In genomic region chr8:105607684-105608083, GRCm38 (mm10) we compare ENCODE assay signal across 9 mouse cellular contexts. TPM values are rescaled to one million over a fixed set of nuclear protein-coding genes. Genes with fewer than 3 reads are reported as not detected.
DNase-seq lines count a peak whose midpoint lies in the region; ATAC-seq and TF ChIP-seq lines count a peak whose summit lies in the region.
"Had no signal": no experiment of that assay in that cellular context is flagged by ENCODE, and none has a peak within 500 bp of the region (broad histone marks: within the 10 kb centered on the region; RNA-seq: fewer than 3 reads in every experiment).

No protein-coding gene starts in this region.

- peak; percentile 46 for DNase-seq in adrenal gland, postnatal 10 days
- no peak for DNase-seq in adrenal gland, adult 8-10 months
- DNase-seq in 3T3-L1 (ENCODE audit: low read depth, low spot score), result peak; percentile 72
- peak; percentile 63 for DNase-seq in c-Kit-positive CD71-positive TER-119-positive erythroid progenitor cells, embryonic 14.5 days (ENCODE audit: low spot score)
- DNase-seq in lung, adult 2 months, result no peak
- DNase-seq in gastrocnemius, adult 8-10 months (ENCODE audit: low spot score in 2 of 2), result no peak

- H3K4me3 ChIP-seq in hindbrain, embryonic 13.5 days, result no peak overlapping the region
- H3K4me3 ChIP-seq in lung, adult 2 months (replicated peaks; ENCODE audit: extremely low read depth, low read depth, low read length), result no peak overlapping the region
- no peak overlapping the region for H3K4me3 ChIP-seq in stomach, embryonic 16.5 days (replicated peaks; ENCODE audit: low read length)

- WGBS in hindbrain, embryonic 13.5 days, result 38% methylated on average over 4 of the region's 4 CpGs
- WGBS in lung, adult 2 months, result 10% methylated on average over 4 of the region's 4 CpGs
- 32% methylated on average over 4 of the region's 4 CpGs for WGBS in stomach, embryonic 16.5 days

- H3K4me2 ChIP-seq in hindbrain, embryonic 13.5 days, result peak overlapping the region; percentile 93; the same call in 1 of the 2 replicates
- peak overlapping the region; percentile 91; the same call in 1 of the 2 replicates for H3K4me2 ChIP-seq in stomach, embryonic 16.5 days (ENCODE audit: low read depth, low read length)

- peaks cover 15% of the 10 kb centered on the region for H3K27me3 ChIP-seq in hindbrain, embryonic 13.5 days
- peaks cover 3% of the 10 kb centered on the region; the same call in 1 of the 2 replicates for H3K27me3 ChIP-seq in stomach, embryonic 16.5 days (ENCODE audit: control insufficient read depth, insufficient read depth, low read length)
- H3K27me3 ChIP-seq: heart, embryonic 15.5 days had no signal

- no peak overlapping the region for H3K27ac ChIP-seq in hindbrain, embryonic 13.5 days
- H3K27ac ChIP-seq in stomach, embryonic 16.5 days (ENCODE audit: low read length), result no peak overlapping the region

- H3K9me3 ChIP-seq in hindbrain, embryonic 13.5 days, result no peaks in the 10 kb centered on the region
- H3K9me3 ChIP-seq in stomach, embryonic 16.5 days (replicated peaks; ENCODE audit: control insufficient read depth, low read length), result no peaks in the 10 kb centered on the region
- H3K9me3 ChIP-seq: heart, embryonic 15.5 days had no signal

- no peak for ATAC-seq in hindbrain, embryonic 13.5 days (ENCODE audit: low FRiP score)
- no peak for ATAC-seq in stomach, embryonic 16.5 days (ENCODE audit: insufficient read depth, low FRiP score)

- TF ChIP-seq POLR2A in lung, adult 2 months (IDR thresholded peaks at IDR 0.05; ENCODE audit: borderline replicate concordance, extremely low read depth, low read depth, low read length), result no peak

- H3K9ac ChIP-seq in hindbrain, embryonic 13.5 days, result 0 out of 2 replicates have a peak overlapping the region, but pooled peaks have one; percentile 93
- no peak overlapping the region for H3K9ac ChIP-seq in stomach, embryonic 16.5 days (ENCODE audit: low read length)

- peak; percentile 16; the same call in 1 of the 2 replicates for TF ChIP-seq CTCF in lung, adult 2 months (IDR thresholded peaks at IDR 0.05; ENCODE audit: insufficient read depth, low read length)

- peaks cover 38% of the 10 kb centered on the region for H3K4me1 ChIP-seq in hindbrain, embryonic 13.5 days (replicated peaks)
- H3K4me1 ChIP-seq in lung, adult 2 months (ENCODE audit: control insufficient read depth, insufficient read depth, low read length), result peaks cover 14% of the 10 kb centered on the region
- peaks cover 19% of the 10 kb centered on the region for H3K4me1 ChIP-seq in stomach, embryonic 16.5 days (ENCODE audit: control insufficient read depth, insufficient read depth, low read length)

- no peaks in the 10 kb centered on the region for H3K36me3 ChIP-seq in hindbrain, embryonic 13.5 days
- H3K36me3 ChIP-seq in stomach, embryonic 16.5 days (ENCODE audit: control insufficient read depth, insufficient read depth, low read length), result no peaks in the 10 kb centered on the region
- H3K36me3 ChIP-seq: heart, embryonic 15.5 days had no signal

RNA-seq across cellular contexts. Expression of gene Ripor1, which starts 2.6 kb away (rescaled TPM):
- total RNA-seq in adrenal gland, postnatal 10 days (2021), result 10 to 100 TPM; 30.4 to 34.5 TPM
- 10 to 100 TPM; 28.1 to 47.9 (median 37.8) TPM for total RNA-seq in adrenal gland, adult 8-10 months (2022)
- 26.6 and 27.1 TPM in 2 replicates for polyA plus RNA-seq in hindbrain, embryonic 13.5 days (2015; fragmentation: Nextera tagmentation; extraction: Ambion mirVana)
- 71.7 and 74.9 TPM in 2 replicates for polyA plus RNA-seq in lung, adult 2 months (2012; rRNA removed)
- 21.9 and 23.3 TPM in 2 replicates for polyA plus RNA-seq in stomach, embryonic 16.5 days (2015; fragmentation: Nextera tagmentation; extraction: Ambion mirVana)
- total RNA-seq in gastrocnemius, adult 8-10 months (2022), result 10 to 100 TPM; 15.8 to 17.2 (median 16.6) TPM

RNA-seq across cellular contexts. Expression of gene Ctcf, which starts 28.7 kb away (rescaled TPM):
- total RNA-seq in adrenal gland, postnatal 10 days (2021), result 10 to 100 TPM; 53.0 to 62.3 TPM
- total RNA-seq in adrenal gland, adult 8-10 months (2022), result 10 to 100 TPM; 61.2 to 79.1 (median 67.7) TPM
- polyA plus RNA-seq in hindbrain, embryonic 13.5 days (2015; fragmentation: Nextera tagmentation; extraction: Ambion mirVana), result 114 and 120 TPM in 2 replicates
- polyA plus RNA-seq in lung, adult 2 months (2012; rRNA removed), result 17.2 and 17.9 TPM in 2 replicates
- 76.0 and 76.1 TPM in 2 replicates for polyA plus RNA-seq in stomach, embryonic 16.5 days (2015; fragmentation: Nextera tagmentation; extraction: Ambion mirVana)
- 10 to 100 TPM; 32.9 to 39.2 (median 34.2) TPM for total RNA-seq in gastrocnemius, adult 8-10 months (2022)

RNA-seq across cellular contexts. Expression of gene Agrp, which starts 29.5 kb away (rescaled TPM):
- 1 to 10 TPM in 1 of 2 experiments, under 1 TPM in 1; 0.97 to 1.3 TPM for total RNA-seq in adrenal gland, postnatal 10 days (2021)
- 10 to 100 TPM in 1 of 4 experiments, 1 to 10 TPM in 2, under 1 TPM in 1; 0.97 to 11.6 (median 4.2) TPM for total RNA-seq in adrenal gland, adult 8-10 months (2022)
- polyA plus RNA-seq in hindbrain, embryonic 13.5 days (2015; fragmentation: Nextera tagmentation; extraction: Ambion mirVana), result 0.43 and 1.2 TPM in 2 replicates
- 1.7 TPM in 2 replicates for polyA plus RNA-seq in lung, adult 2 months (2012; rRNA removed)
- 0.81 and 0.99 TPM in 2 replicates for polyA plus RNA-seq in stomach, embryonic 16.5 days (2015; fragmentation: Nextera tagmentation; extraction: Ambion mirVana)
- not detected for total RNA-seq in gastrocnemius, adult 8-10 months (2022)

RNA-seq across cellular contexts. Expression of gene Atp6v0d1, which starts 41.8 kb away (rescaled TPM):
- total RNA-seq in adrenal gland, postnatal 10 days (2021), result 10 to 100 TPM; 92.8 to 94.0 TPM
- 100 to 1,000 TPM; 113 to 135 (median 122) TPM for total RNA-seq in adrenal gland, adult 8-10 months (2022)
- polyA plus RNA-seq in hindbrain, embryonic 13.5 days (2015; fragmentation: Nextera tagmentation; extraction: Ambion mirVana), result 201 and 203 TPM in 2 replicates
- polyA plus RNA-seq in lung, adult 2 months (2012; rRNA removed), result 101 and 121 TPM in 2 replicates
- polyA plus RNA-seq in stomach, embryonic 16.5 days (2015; fragmentation: Nextera tagmentation; extraction: Ambion mirVana), result 83.5 and 90.6 TPM in 2 replicates
- total RNA-seq in gastrocnemius, adult 8-10 months (2022), result 10 to 100 TPM; 42.2 to 45.3 (median 44.1) TPM

Comparison
In these comparisons a context has a peak if more than half of its experiments do, and no peak if none do; other contexts are left out.
1. DNase-seq: peak in adrenal gland, postnatal 10 days (single experiment), 3T3-L1 (single experiment) and c-Kit-positive CD71-positive TER-119-positive erythroid progenitor cells, embryonic 14.5 days (single experiment); none in adrenal gland, adult 8-10 months (single experiment), lung, adult 2 months (single experiment) and gastrocnemius, adult 8-10 months (0 of 2).